Mouse (Mus musculus): ENCODE data around the gene Adora2b. TPM values are rescaled to one million over a fixed set of nuclear protein-coding genes. Genes with fewer than 3 reads are reported as not detected.

Adora2b gene
- polyA plus RNA-seq, 1 experiment: 6.6 TPM

DNA sequence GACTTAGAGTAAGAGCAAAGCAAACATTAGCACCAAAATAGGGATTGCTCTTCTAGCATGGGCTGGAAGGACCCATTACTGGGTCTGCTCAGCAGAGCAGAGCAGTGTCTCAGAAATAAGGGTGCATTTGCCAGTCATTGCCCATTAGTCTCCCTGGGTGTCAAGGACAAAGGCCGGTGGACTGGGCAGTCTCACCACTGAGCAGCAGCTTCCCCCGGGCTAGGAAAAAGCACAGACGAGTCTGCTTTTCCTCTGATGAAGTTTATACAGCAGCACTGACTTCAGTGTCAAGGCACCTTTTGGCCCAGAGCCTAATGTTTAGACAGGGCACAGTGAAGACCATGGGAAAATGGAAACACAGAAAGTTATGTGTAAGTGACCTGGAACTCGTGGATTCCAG is 38.9 kb upstream of the Adora2b start:
- Histone ChIP-seq H3K36me3 (ENCODE audit: control insufficient read depth, insufficient read depth) (peaks cover 43% of the 10 kb centered on the region), H3ac (ENCODE audit: control insufficient read depth, insufficient read length) (no peak overlapping the region), H3K4me3 (no peak overlapping the region), H3K27me3 (ENCODE audit: control insufficient read depth, insufficient read depth, insufficient read length) (no peaks in the 10 kb centered on the region), H3K4me2 (ENCODE audit: low read depth) (no peak overlapping the region), H3K79me2 (ENCODE audit: control insufficient read depth, insufficient read depth) (no peaks in the 10 kb centered on the region)
- TF ChIP-seq E2F4 (IDR thresholded peaks at IDR 0.05; ENCODE audit: insufficient read depth) (no peak), TCF3 (IDR thresholded peaks at IDR 0.05; ENCODE audit: insufficient read length, low read depth) (no peak), MYOD1 (IDR thresholded peaks at IDR 0.05; ENCODE audit: control insufficient read depth in 1 of 3, insufficient read length in 2 of 3, low read depth in 2 of 3) (no peak), TCF12 (IDR thresholded peaks at IDR 0.05; ENCODE audit: insufficient read depth, poor library complexity, severe bottlenecking) (no peak), USF1 (IDR thresholded peaks at IDR 0.05; ENCODE audit: low read depth) (no peak), POLR2AphosphoS2 (IDR thresholded peaks at IDR 0.05; ENCODE audit: insufficient read length, low read depth) (no peak), REST (IDR thresholded peaks at IDR 0.05; ENCODE audit: insufficient read depth, insufficient read length) (no peak), MAX (IDR thresholded peaks at IDR 0.05; ENCODE audit: low read depth) (no peak), SRF (IDR thresholded peaks at IDR 0.05; ENCODE audit: control insufficient read depth, insufficient read length, low read depth) (no peak), CEBPB (IDR thresholded peaks at IDR 0.05; ENCODE audit: insufficient read depth, poor library complexity, severe bottlenecking) (no peak), MYOG (IDR thresholded peaks at IDR 0.05; ENCODE audit: control insufficient read depth in 1 of 3, insufficient read depth in 1 of 3, insufficient read length in 2 of 3, low read depth in 2 of 3) (no peak)

DNA sequence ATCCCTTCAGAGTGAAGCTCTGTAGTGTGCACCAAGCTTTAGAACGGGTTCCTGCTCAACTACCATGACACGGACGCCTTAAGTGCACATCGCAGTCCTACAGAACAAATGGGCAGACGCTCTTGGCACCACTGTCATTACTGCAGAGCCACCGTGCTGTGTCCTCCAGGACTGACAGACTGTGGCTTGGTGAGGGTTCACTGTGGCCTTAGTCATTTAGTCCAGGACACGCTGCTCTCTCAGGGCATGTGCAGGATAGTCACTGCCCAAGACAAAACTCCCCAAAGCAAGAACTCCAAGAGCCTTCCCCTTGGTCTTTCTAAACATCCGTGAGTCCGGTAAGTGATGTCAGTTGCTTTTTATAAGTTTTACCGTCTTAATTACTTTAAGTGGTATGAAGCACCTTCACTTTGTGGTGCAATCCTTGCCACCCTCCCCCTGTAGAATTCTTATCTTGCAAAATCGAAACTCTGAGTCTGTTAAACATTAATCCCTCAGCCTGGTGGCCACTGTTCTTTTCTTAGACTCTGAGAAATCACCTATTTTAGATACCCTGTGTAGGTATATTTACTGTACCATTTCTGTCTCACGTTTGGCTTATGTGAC is 35.3 kb upstream of the Adora2b start:
- TF ChIP-seq REST (IDR thresholded peaks at IDR 0.05; ENCODE audit: insufficient read depth, insufficient read length) (no peak), TCF12 (IDR thresholded peaks at IDR 0.05; ENCODE audit: insufficient read depth, poor library complexity, severe bottlenecking) (no peak), E2F4 (IDR thresholded peaks at IDR 0.05; ENCODE audit: insufficient read depth) (no peak), MYOG (IDR thresholded peaks at IDR 0.05; ENCODE audit: control insufficient read depth in 1 of 3, insufficient read depth in 1 of 3, insufficient read length in 2 of 3, low read depth in 2 of 3) (no peak), POLR2A (IDR thresholded peaks at IDR 0.05; ENCODE audit: insufficient read length, low read depth) (no peak), POLR2AphosphoS2 (IDR thresholded peaks at IDR 0.05; ENCODE audit: insufficient read length, low read depth) (no peak), SRF (IDR thresholded peaks at IDR 0.05; ENCODE audit: control insufficient read depth, insufficient read length, low read depth) (no peak), MAX (IDR thresholded peaks at IDR 0.05; ENCODE audit: low read depth) (no peak), TCF3 (IDR thresholded peaks at IDR 0.05; ENCODE audit: insufficient read length, low read depth) (no peak), USF1 (IDR thresholded peaks at IDR 0.05; ENCODE audit: low read depth) (no peak), CEBPB (IDR thresholded peaks at IDR 0.05; ENCODE audit: insufficient read depth, poor library complexity, severe bottlenecking) (no peak), MYOD1 (IDR thresholded peaks at IDR 0.05; ENCODE audit: control insufficient read depth in 1 of 3, insufficient read length in 2 of 3, low read depth in 2 of 3) (no peak)
- Histone ChIP-seq H3K4me3 (no peak overlapping the region), H3K4me2 (ENCODE audit: low read depth) (no peak overlapping the region), H3K36me3 (ENCODE audit: control insufficient read depth, insufficient read depth) (peaks cover 24% of the 10 kb centered on the region), H3ac (ENCODE audit: control insufficient read depth, insufficient read length) (no peak overlapping the region), H3K27me3 (ENCODE audit: control insufficient read depth, insufficient read depth, insufficient read length) (no peaks in the 10 kb centered on the region), H3K79me2 (ENCODE audit: control insufficient read depth, insufficient read depth) (no peaks in the 10 kb centered on the region)

DNA sequence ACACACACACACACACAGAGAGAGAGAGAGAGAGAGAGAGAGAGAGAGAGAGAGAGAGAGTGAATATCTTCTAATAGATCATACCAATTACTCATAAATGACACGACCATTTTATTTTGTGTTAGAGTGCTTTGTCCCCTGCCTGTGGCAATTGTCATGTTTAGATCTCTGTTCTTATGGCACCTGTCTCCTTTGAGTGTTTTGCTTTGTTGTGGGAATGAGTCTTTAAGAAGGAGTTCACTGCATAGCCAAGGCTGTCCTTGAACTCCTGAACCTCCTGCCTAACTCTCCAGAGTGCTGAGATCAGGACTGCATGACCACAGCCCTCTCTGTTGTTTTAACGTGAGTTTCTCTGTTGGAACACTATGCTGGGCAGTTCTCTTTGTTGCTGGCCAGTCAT is 33.7 kb upstream of the Adora2b start:
- no peak overlapping the region for H3K4me2 ChIP-seq (ENCODE audit: low read depth)
- H3K36me3 ChIP-seq (ENCODE audit: control insufficient read depth, insufficient read depth): peaks cover 16% of the 10 kb centered on the region
- H3K79me2 ChIP-seq (ENCODE audit: control insufficient read depth, insufficient read depth): no peaks in the 10 kb centered on the region
- H3ac ChIP-seq (ENCODE audit: control insufficient read depth, insufficient read length): no peak overlapping the region
- TF ChIP-seq MYOG (IDR thresholded peaks at IDR 0.05; ENCODE audit: control insufficient read depth in 1 of 3, insufficient read depth in 1 of 3, insufficient read length in 2 of 3, low read depth in 2 of 3) (no peak), E2F4 (IDR thresholded peaks at IDR 0.05; ENCODE audit: insufficient read depth) (no peak), SRF (IDR thresholded peaks at IDR 0.05; ENCODE audit: control insufficient read depth, insufficient read length, low read depth) (no peak), USF1 (IDR thresholded peaks at IDR 0.05; ENCODE audit: low read depth) (no peak), TCF12 (IDR thresholded peaks at IDR 0.05; ENCODE audit: insufficient read depth, poor library complexity, severe bottlenecking) (no peak), MYOD1 (IDR thresholded peaks at IDR 0.05; ENCODE audit: control insufficient read depth in 1 of 3, insufficient read length in 2 of 3, low read depth in 2 of 3) (no peak), CEBPB (IDR thresholded peaks at IDR 0.05; ENCODE audit: insufficient read depth, poor library complexity, severe bottlenecking) (no peak), POLR2AphosphoS2 (IDR thresholded peaks at IDR 0.05; ENCODE audit: insufficient read length, low read depth) (no peak), REST (IDR thresholded peaks at IDR 0.05; ENCODE audit: insufficient read depth, insufficient read length) (no peak), MAX (IDR thresholded peaks at IDR 0.05; ENCODE audit: low read depth) (no peak), POLR2A (IDR thresholded peaks at IDR 0.05; ENCODE audit: insufficient read length, low read depth) (no peak), TCF3 (IDR thresholded peaks at IDR 0.05; ENCODE audit: insufficient read length, low read depth) (no peak)
- H3K27me3 ChIP-seq (ENCODE audit: control insufficient read depth, insufficient read depth, insufficient read length): no peaks in the 10 kb centered on the region
- H3K4me3 ChIP-seq: no peak overlapping the region

DNA sequence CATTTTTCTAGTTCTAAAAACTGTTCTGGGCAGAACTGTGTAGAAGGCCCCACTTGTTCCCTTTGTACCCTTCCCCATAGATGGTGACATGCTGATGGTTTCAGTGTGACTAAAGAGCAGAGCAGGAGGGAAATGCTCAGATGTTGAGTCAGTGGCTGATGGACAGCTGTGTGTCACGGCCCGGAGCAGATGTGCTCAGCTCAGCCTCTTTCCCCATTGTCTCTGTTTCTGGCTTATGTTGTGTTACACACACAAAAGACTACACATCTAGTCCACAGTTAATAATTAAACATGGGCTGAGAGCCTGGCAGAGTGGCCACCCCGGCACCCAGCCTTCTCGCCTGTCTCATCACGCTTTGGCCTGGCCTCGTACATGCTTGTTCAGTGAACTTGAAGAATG is 31.0 kb upstream of the Adora2b start:
- TF ChIP-seq CEBPB (IDR thresholded peaks at IDR 0.05; ENCODE audit: insufficient read depth, poor library complexity, severe bottlenecking): no peak
- TF ChIP-seq USF1 (IDR thresholded peaks at IDR 0.05; ENCODE audit: low read depth): no peak
- no peak for TF ChIP-seq E2F4 (IDR thresholded peaks at IDR 0.05; ENCODE audit: insufficient read depth)
- no peak for TF ChIP-seq TCF12 (IDR thresholded peaks at IDR 0.05; ENCODE audit: insufficient read depth, poor library complexity, severe bottlenecking)
- TF ChIP-seq TCF3 (IDR thresholded peaks at IDR 0.05; ENCODE audit: insufficient read length, low read depth): no peak
- TF ChIP-seq POLR2AphosphoS2 (IDR thresholded peaks at IDR 0.05; ENCODE audit: insufficient read length, low read depth): no peak
- no peak for TF ChIP-seq MAX (IDR thresholded peaks at IDR 0.05; ENCODE audit: low read depth)
- TF ChIP-seq MYOD1 (IDR thresholded peaks at IDR 0.05; ENCODE audit: control insufficient read depth in 1 of 3, insufficient read length in 2 of 3, low read depth in 2 of 3): peak in 2 of 3 experiments; percentile 62 to 82
- TF ChIP-seq MYOG (IDR thresholded peaks at IDR 0.05; ENCODE audit: control insufficient read depth in 1 of 3, insufficient read depth in 1 of 3, insufficient read length in 2 of 3, low read depth in 2 of 3): peak in 1 of 3 experiments; percentile 67
- TF ChIP-seq POLR2A (IDR thresholded peaks at IDR 0.05; ENCODE audit: insufficient read length, low read depth): no peak
- no peak for TF ChIP-seq REST (IDR thresholded peaks at IDR 0.05; ENCODE audit: insufficient read depth, insufficient read length)
- TF ChIP-seq SRF (IDR thresholded peaks at IDR 0.05; ENCODE audit: control insufficient read depth, insufficient read length, low read depth): no peak
- no peaks in the 10 kb centered on the region for H3K27me3 ChIP-seq (ENCODE audit: control insufficient read depth, insufficient read depth, insufficient read length)

More for the DNA sequence above, 31.0 kb upstream of the Adora2b start:
- H3K4me3 ChIP-seq: no peak overlapping the region
- peaks cover 4% of the 10 kb centered on the region for H3K36me3 ChIP-seq (ENCODE audit: control insufficient read depth, insufficient read depth)
- H3ac ChIP-seq (ENCODE audit: control insufficient read depth, insufficient read length): no peak overlapping the region
- H3K4me2 ChIP-seq (ENCODE audit: low read depth): peak overlapping the region; percentile 12
- no peaks in the 10 kb centered on the region for H3K79me2 ChIP-seq (ENCODE audit: control insufficient read depth, insufficient read depth)

Measured in myocyte (in vitro differentiated cells).